Mouse (Mus musculus) midbrain, embryonic 14.5 days (tissue): ENCODE results near the gene Wbp2. TPM values are rescaled to one million over a fixed set of nuclear protein-coding genes. Genes with fewer than 3 reads are reported as not detected.

Source experiments
- ATAC-seq: fragments of 200-750 bp; cut with Nextera tagmentation; 2 replicates; pipeline ENCODE4 v1.8.0; 2017; ENCODE audit warnings: moderate number of reproducible peaks, moderate library complexity; ENCODE audit not compliant: low FRiP score, low TSS enrichment
- DNase-seq: peaks from one replicate; pipeline ENCODE4 v3.0.0-alpha.2; 2015
- H3K27ac ChIP-seq: fragments of 300-500 bp; sonication (generic); replicated peaks from 2 replicates; pipeline ENCODE4 v1.5.1; 2014; ENCODE audit warnings: mild to moderate bottlenecking, low read depth, low read length, moderate library complexity
- H3K27me3 ChIP-seq: fragments of 300-500 bp; sonication (generic); 2 replicates; pipeline ENCODE4 v1.6.1; 2014; ENCODE audit warnings: low read length, control low read depth, mixed read lengths; ENCODE audit not compliant: control insufficient read depth, insufficient read depth
- H3K36me3 ChIP-seq: fragments of 300-500 bp; sonication (generic); 2 replicates; pipeline ENCODE4 v1.6.1; 2014; ENCODE audit warnings: low read length, control low read depth; ENCODE audit not compliant: control insufficient read depth, insufficient read depth
- H3K4me1 ChIP-seq: fragments of 300-500 bp; sonication (generic); 2 replicates; pipeline ENCODE4 v1.6.1; 2014; ENCODE audit warnings: mild to moderate bottlenecking, antibody characterized with exemption, low read length, control low read depth; ENCODE audit not compliant: control insufficient read depth, insufficient read depth
- H3K4me2 ChIP-seq: fragments of 300-500 bp; sonication (generic); 2 replicates; pipeline ENCODE4 v1.6.1; 2014; ENCODE audit warnings: mild to moderate bottlenecking, low read length, moderate library complexity
- H3K4me3 ChIP-seq: fragments of 300-500 bp; sonication (generic); replicated peaks from 2 replicates; pipeline ENCODE4 v1.5.1; 2014; ENCODE audit warnings: low read depth, low read length
- H3K9ac ChIP-seq: fragments of 300-500 bp; sonication (generic); replicated peaks from 2 replicates; pipeline ENCODE4 v1.6.1; 2014; ENCODE audit warnings: mild to moderate bottlenecking, low read length, moderate library complexity
- H3K9me3 ChIP-seq: fragments of 300-500 bp; sonication (generic); 2 replicates; pipeline ENCODE4 v1.6.1; 2016; ENCODE audit warnings: low read length, control low read depth, mixed read lengths; ENCODE audit not compliant: control insufficient read depth
- WGBS: fragments of 180-500 bp; shearing (Covaris S2); extraction: QIAGEN DNeasy Blood & Tissue Kit; methylation state at CpG from one replicate; pipeline ENCODE4 v1.1.7; 2014; 5-methylcytosine and 5-hydroxymethylcytosine counted together
- polyA plus RNA-seq: library from polyadenylated mRNA; unstranded; fragments of >200 nt; fragmentation: Nextera tagmentation; extraction: Ambion mirVana; gene quantifications from 2 replicates; pipeline ENCODE4 v1.2.1, GENCODE M21; 2014

Gene Wbp2
- polyA plus RNA-seq, 1 experiment from 2014 or later, result 160 TPM

DNA sequence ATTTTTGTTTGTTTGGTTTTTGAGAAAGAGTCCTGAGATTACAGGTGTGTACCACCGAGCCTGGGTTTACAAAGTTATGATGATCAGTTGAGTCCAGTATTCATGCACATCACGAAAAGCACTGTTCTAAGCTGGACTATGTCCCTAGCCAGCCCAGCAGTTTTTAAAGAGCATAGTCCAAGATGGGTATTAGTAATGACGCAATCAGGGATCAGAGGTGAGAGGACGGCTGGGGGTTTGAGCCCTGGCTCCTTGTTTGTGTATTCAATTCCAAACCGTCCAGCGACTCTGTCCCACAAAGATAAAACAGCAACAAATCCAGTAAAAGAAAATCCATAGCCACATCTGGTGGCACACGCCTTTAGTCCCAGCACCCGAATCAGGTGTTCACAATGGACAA lies 1.4 kb upstream of the Wbp2 start:
- no peak for DNase-seq
- ATAC-seq, result no peak
- no peaks in the 10 kb centered on the region for H3K27me3 ChIP-seq
- 85% methylated on average over 8 of the region's 8 CpGs for WGBS
- H3K9ac ChIP-seq, result no peak overlapping the region
- no peak overlapping the region for H3K27ac ChIP-seq
- peaks cover 10% of the 10 kb centered on the region for H3K36me3 ChIP-seq
- no peaks in the 10 kb centered on the region for H3K9me3 ChIP-seq
- peak overlapping the region; percentile 44; the same call in 1 of the 2 replicates for H3K4me3 ChIP-seq
- H3K4me2 ChIP-seq, result no peak overlapping the region
- H3K4me1 ChIP-seq, result peaks cover 10% of the 10 kb centered on the region

DNA sequence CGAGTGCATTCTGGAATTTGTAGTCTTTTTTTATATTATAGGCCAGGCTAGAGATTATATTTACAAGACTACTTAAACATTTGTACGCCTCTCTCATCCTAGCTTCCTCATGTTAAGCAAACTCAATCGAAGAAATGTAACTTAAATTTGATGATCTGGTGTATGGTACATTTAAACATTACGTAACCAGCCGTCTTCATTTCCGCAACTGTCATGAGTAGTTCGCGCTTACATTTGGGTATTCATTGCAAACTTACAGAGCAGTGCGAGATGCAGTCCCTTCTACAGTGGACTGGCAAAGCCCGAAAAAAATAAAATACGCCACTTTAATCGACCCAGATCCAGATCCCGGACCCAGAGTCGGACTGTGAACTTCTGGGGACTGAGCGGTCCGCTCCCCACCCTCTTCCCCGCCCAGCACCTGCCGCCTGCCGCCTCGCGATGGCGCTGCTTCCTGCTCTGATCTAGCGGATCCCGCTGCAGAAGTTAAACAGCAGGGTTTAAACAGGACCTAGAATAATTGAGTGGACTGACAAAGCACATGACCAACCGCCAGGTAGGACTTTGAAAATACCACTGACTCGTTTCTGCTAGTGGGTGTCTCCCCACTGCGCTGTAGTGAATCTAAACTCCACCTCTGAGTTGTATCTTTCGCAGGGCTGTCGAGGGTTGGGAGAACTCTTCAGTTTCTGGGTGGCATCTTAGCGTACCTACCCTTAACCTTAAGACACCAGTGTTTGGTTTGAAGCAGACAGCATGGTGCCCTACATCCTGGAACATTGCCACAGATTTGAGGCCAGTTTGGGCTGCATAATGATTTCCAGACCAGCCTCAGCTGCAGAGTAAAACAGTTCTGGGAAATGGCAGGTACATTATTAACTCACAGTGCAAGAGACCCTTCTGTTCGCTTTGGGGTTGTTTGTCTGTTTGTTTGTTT lies 667 bp upstream of the Wbp2 start:
- H3K27ac ChIP-seq, result 0 out of 2 replicates have a peak overlapping the region, but pooled peaks have one; percentile 26
- peak; percentile 76 for ATAC-seq

DNA sequence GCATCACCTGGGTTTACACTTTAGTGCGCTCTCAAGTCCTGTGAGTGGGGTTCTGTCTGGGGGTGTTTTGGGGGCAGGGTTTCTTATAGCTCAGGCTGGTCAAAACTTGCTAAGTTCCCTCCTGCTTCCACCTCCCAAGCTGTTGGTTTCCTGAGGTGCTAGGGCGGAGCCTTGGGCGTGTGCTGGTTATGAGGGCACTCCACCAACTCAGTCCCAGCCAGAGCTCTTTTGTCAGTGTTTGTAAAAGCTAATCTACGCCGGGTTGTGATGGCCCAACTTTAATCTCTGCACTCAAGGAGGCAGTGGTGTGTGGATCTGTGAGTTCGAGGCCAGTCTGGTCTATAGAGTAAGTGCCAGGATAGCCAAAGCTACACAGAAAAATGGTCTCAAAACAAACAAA lies 2.6 kb downstream of the Wbp2 start:
- 93% methylated on average over 6 of the region's 6 CpGs for WGBS
- Histone ChIP-seq H3K9me3 (no peaks in the 10 kb centered on the region), H3K4me2 (no peak overlapping the region), H3K4me1 (peaks cover 10% of the 10 kb centered on the region), H3K27me3 (no peaks in the 10 kb centered on the region), H3K9ac (no peak overlapping the region), H3K4me3 (no peak overlapping the region), H3K27ac (no peak overlapping the region), H3K36me3 (peaks cover 48% of the 10 kb centered on the region)
- no peak for DNase-seq
- no peak for ATAC-seq

More for the DNA sequence above, 667 bp upstream of the Wbp2 start:
- DNase-seq, result peak; percentile 89
- no peaks in the 10 kb centered on the region for H3K27me3 ChIP-seq
- WGBS, result 4% methylated on average over 31 of the region's 31 CpGs
- no peaks in the 10 kb centered on the region for H3K9me3 ChIP-seq
- H3K4me3 ChIP-seq, result peak overlapping the region; percentile 44
- H3K4me2 ChIP-seq, result peak overlapping the region; percentile 65
- H3K9ac ChIP-seq, result peak overlapping the region; percentile 18; the same call in 1 of the 2 replicates
- peaks cover 15% of the 10 kb centered on the region for H3K36me3 ChIP-seq
- peaks cover 10% of the 10 kb centered on the region for H3K4me1 ChIP-seq

DNA sequence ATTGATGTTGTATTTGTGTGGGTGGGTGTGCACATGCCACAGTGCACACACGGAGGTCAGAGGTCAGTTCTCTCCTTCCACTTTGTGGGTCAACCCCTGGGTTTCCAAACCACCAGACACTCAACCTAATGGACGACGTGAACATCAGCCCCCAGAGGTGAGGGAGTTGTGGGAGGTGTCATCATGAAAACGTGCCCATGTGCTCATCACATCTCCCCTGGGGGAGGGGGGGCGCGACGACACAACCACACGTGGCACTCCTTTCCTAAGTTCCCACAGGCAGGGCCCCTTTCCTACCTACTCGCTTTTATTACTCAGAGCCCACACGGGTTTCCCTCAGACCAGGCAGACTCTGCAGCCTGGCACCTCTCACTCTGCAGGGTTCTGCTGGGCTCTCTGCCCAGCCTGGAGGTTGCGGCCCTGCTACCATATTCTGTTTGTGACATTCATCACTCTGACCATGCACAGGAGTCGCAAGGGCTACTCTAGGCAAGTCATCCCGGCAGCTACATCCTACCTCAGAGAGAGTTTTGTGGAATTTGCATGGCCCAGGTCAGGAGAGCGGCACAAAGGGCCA lies 3.6 kb downstream of the Wbp2 start:
- no peaks in the 10 kb centered on the region for H3K27me3 ChIP-seq
- no peaks in the 10 kb centered on the region for H3K9me3 ChIP-seq
- H3K36me3 ChIP-seq, result peaks cover 54% of the 10 kb centered on the region
- peaks cover 10% of the 10 kb centered on the region for H3K4me1 ChIP-seq
- no peak overlapping the region for H3K27ac ChIP-seq
- ATAC-seq (no peak), DNase-seq (no peak)
- no peak overlapping the region for H3K4me3 ChIP-seq
- H3K9ac ChIP-seq, result no peak overlapping the region
- H3K4me2 ChIP-seq, result no peak overlapping the region
- WGBS, result 91% methylated on average over 14 of the region's 14 CpGs

GRCm38 (mm10) chr11:116081081-116081480 lies 5.7 kb downstream of the Wbp2 start:
- Histone ChIP-seq H3K4me3 (no peak overlapping the region), H3K9ac (no peak overlapping the region), H3K4me2 (no peak overlapping the region), H3K4me1 (peaks cover 7% of the 10 kb centered on the region), H3K27me3 (no peaks in the 10 kb centered on the region), H3K36me3 (peaks cover 54% of the 10 kb centered on the region), H3K9me3 (no peaks in the 10 kb centered on the region), H3K27ac (no peak overlapping the region)
- WGBS, result 71% methylated on average over 6 of the region's 6 CpGs
- DNase-seq (peak; percentile 30), ATAC-seq (no peak)

DNA sequence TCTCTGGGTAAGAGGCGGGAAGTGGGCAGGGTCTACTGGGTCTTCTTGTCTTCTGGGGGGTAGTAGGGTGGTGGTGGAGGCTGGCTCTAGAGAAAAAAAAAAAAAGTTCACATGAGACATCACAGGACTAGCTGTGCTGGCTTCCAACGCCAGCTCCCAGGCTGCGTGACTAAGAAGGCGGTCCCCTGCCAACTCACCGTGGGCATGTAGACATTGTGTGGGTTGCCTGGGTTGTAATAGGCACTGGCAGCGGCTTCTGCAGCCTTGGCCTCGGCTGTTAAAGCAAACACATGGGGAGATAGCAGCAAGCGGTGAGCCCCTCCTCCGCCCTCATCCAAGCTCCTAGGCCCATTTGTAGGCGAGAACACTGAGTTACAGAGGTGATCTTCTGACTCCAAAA lies 7.3 kb downstream of the Wbp2 start:
- ATAC-seq, result no peak
- 77% methylated on average over 10 of the region's 10 CpGs for WGBS

DNA sequence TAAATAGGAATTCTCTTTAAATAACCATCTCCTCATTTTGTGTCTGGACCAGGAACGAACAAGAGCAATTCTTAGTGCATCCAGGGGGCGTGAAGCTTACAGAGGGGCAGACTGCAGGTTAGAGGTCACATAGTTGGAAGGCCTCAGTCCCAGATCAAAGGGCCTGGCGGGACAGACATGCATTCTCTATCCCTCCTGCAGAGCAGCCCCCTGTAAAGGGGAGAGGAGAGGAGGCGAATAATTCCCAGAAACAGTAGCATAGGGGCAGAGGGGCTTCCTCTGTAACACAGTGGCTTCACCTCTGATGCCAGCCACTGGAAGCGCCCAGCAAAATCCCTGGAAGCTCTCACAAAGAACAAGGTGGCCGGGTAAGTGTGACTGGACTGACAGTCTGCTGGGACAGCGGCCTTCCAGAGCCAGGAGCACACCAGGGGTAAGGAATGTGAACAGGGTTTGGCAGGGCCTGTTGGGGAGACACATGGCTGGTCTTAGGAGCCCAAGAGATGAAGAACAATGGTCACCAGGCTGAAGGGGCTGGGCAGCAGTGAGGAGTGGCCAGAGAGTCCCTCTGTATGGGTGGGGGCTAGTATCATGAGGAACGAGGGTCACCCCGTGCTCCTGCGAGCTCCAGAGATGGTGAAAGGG lies 8.0 kb downstream of the Wbp2 start:
- DNase-seq, result no peak
- ATAC-seq, result no peak
- H3K4me3 ChIP-seq, result no peak overlapping the region
- no peaks in the 10 kb centered on the region for H3K9me3 ChIP-seq
- H3K36me3 ChIP-seq, result peaks cover 51% of the 10 kb centered on the region
- H3K4me1 ChIP-seq, result no peaks in the 10 kb centered on the region
- H3K9ac ChIP-seq, result peak overlapping the region; percentile 21; the same call in 1 of the 2 replicates
- no peak overlapping the region for H3K4me2 ChIP-seq
- H3K27me3 ChIP-seq, result no peaks in the 10 kb centered on the region
- WGBS, result 18% methylated on average over 10 of the region's 10 CpGs
- peak overlapping the region; percentile 14; the same call in 1 of the 2 replicates for H3K27ac ChIP-seq

More for the DNA sequence above, 7.3 kb downstream of the Wbp2 start:
- H3K36me3 ChIP-seq, result peaks cover 54% of the 10 kb centered on the region
- no peak overlapping the region for H3K4me3 ChIP-seq
- H3K27ac ChIP-seq, result no peak overlapping the region
- H3K9me3 ChIP-seq, result no peaks in the 10 kb centered on the region
- no peaks in the 10 kb centered on the region for H3K27me3 ChIP-seq
- no peak overlapping the region for H3K4me2 ChIP-seq
- no peak overlapping the region for H3K9ac ChIP-seq
- DNase-seq, result no peak
- no peaks in the 10 kb centered on the region for H3K4me1 ChIP-seq

DNA sequence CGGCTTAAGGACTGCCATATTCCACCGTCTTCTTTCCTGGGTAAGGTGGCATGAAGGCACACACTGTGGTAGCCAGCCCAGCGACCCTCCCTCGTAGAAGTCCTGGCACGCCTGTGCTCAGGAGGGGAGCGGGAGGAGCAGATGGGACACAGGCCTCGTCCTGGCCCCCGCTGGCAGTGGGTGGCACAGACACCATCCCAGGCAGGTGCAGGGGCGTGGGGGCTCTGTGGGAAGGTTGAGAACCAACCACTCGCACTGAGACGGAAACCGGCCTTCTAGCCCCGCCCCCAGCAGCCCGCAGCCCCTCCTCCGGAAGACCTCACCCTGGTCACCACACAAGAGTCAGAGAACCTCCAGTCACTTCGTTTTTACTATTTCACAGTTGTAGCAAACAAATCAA lies 8.6 kb downstream of the Wbp2 start:
- Histone ChIP-seq H3K4me1 (no peaks in the 10 kb centered on the region), H3K9me3 (no peaks in the 10 kb centered on the region), H3K4me3 (peak overlapping the region; percentile 19), H3K9ac (peak overlapping the region; percentile 47), H3K4me2 (peak overlapping the region; percentile 51), H3K36me3 (peaks cover 45% of the 10 kb centered on the region), H3K27me3 (no peaks in the 10 kb centered on the region), H3K27ac (peak overlapping the region; percentile 14; the same call in 1 of the 2 replicates)
- 7% methylated on average over 16 of the region's 16 CpGs for WGBS
- DNase-seq (peak; percentile 45), ATAC-seq (no peak)
